ENCODE assay signal across 22 mouse cellular contexts in genomic region chr13:98492569-98493255, GRCm38 (mm10). TPM values are rescaled to one million over a fixed set of nuclear protein-coding genes. Genes with fewer than 3 reads are reported as not detected.
A peak's percentile ranks its signal among the peaks of the same experiment; 100 is the strongest.
DNase-seq lines count a peak whose midpoint lies in the region; ATAC-seq and TF ChIP-seq lines count a peak whose summit lies in the region.
"Had no signal": no experiment of that assay in that cellular context is flagged by ENCODE, and none has a peak within 500 bp of the region (broad histone marks: within the 10 kb centered on the region; RNA-seq: fewer than 3 reads in every experiment).

No protein-coding gene starts in this region.

- no peak overlapping the region for H3ac ChIP-seq in C2C12 (ENCODE audit: control insufficient read depth, insufficient read length, low read depth)

- no peak for TF ChIP-seq POLR2A in embryonic fibroblast, embryonic 13.5 days (IDR thresholded peaks at IDR 0.05; ENCODE audit: low read depth, low read length)

- WGBS in hindbrain, embryonic 11.5 days, result 52% methylated on average over 9 of the region's 9 CpGs
- 62% methylated on average over 9 of the region's 9 CpGs for WGBS in hindbrain, embryonic 13.5 days

- H3K27me3 ChIP-seq in hindbrain, embryonic 11.5 days (ENCODE audit: control insufficient read depth, insufficient read depth, low read length), result peaks cover 4% of the 10 kb centered on the region
- peaks cover 40% of the 10 kb centered on the region for H3K27me3 ChIP-seq in hindbrain, embryonic 13.5 days
- no peaks in the 10 kb centered on the region for H3K27me3 ChIP-seq in C2C12 (ENCODE audit: control insufficient read depth, insufficient read depth, insufficient read length)

- H3K4me2 ChIP-seq in hindbrain, embryonic 11.5 days (replicated peaks; ENCODE audit: low read depth, low read length), result no peak overlapping the region
- no peak overlapping the region for H3K4me2 ChIP-seq in hindbrain, embryonic 13.5 days
- H3K4me2 ChIP-seq: heart, embryonic 13.5 days; neural tube, embryonic 12.5 days had no signal

- no peaks in the 10 kb centered on the region for H3K4me1 ChIP-seq in hindbrain, embryonic 11.5 days (replicated peaks; ENCODE audit: control insufficient read depth, insufficient read depth, low read length)
- peaks cover 12% of the 10 kb centered on the region for H3K4me1 ChIP-seq in hindbrain, embryonic 13.5 days (replicated peaks)
- peaks cover 2% of the 10 kb centered on the region; the same call in 1 of the 2 replicates for H3K4me1 ChIP-seq in embryonic fibroblast, embryonic 13.5 days (ENCODE audit: control insufficient read depth, insufficient read depth, low read length)
- H3K4me1 ChIP-seq: heart, embryonic 13.5 days had no signal

- H3K4me3 ChIP-seq in hindbrain, embryonic 11.5 days (ENCODE audit: low read depth, low read length), result no peak overlapping the region
- no peak overlapping the region for H3K4me3 ChIP-seq in hindbrain, embryonic 13.5 days
- no peak overlapping the region for H3K4me3 ChIP-seq in C2C12 (ENCODE audit: insufficient read depth, poor library complexity, severe bottlenecking)
- no peak overlapping the region for H3K4me3 ChIP-seq in embryonic fibroblast, embryonic 13.5 days (ENCODE audit: insufficient read depth, low read length)
- H3K4me3 ChIP-seq: erythroblast, embryonic 14.5 days; gastrocnemius, adult 2 months; heart, embryonic 13.5 days; limb, embryonic 10.5 days; neural tube, embryonic 12.5 days had no signal

- no peak overlapping the region for H3K27ac ChIP-seq in hindbrain, embryonic 11.5 days (ENCODE audit: low read depth, low read length)
- H3K27ac ChIP-seq in hindbrain, embryonic 13.5 days, result no peak overlapping the region
- H3K27ac ChIP-seq in embryonic fibroblast, embryonic 13.5 days (ENCODE audit: insufficient read depth, low read length), result 0 out of 2 replicates have a peak overlapping the region, but pooled peaks have one; percentile 2
- H3K27ac ChIP-seq: gastrocnemius, adult 2 months; heart, embryonic 13.5 days; limb, embryonic 10.5 days; neural tube, embryonic 12.5 days had no signal

- DNase-seq in hindbrain, embryonic 11.5 days (ENCODE audit: low spot score), result peak; percentile 23
- DNase-seq in embryo, embryonic 10.5 days (ENCODE audit: low spot score), result peak; percentile 63
- DNase-seq in cerebellum, adult 8-10 months, result no peak
- DNase-seq in thymus, postnatal 14 days, result no peak
- DNase-seq: adrenal gland, postnatal 36 days; cerebellum, adult 9-10 months; gastrocnemius, adult 2 months; kidney, adult 2 months; kidney, postnatal 14 days; liver, postnatal 0 days; thymus, postnatal 4 days had no signal

- no peaks in the 10 kb centered on the region for H3K36me3 ChIP-seq in hindbrain, embryonic 11.5 days (ENCODE audit: control insufficient read depth, insufficient read depth, low read length)
- H3K36me3 ChIP-seq in hindbrain, embryonic 13.5 days, result no peaks in the 10 kb centered on the region
- no peaks in the 10 kb centered on the region for H3K36me3 ChIP-seq in C2C12 (ENCODE audit: control insufficient read depth, insufficient read depth)
- H3K36me3 ChIP-seq: heart, embryonic 13.5 days; limb, embryonic 10.5 days; neural tube, embryonic 12.5 days had no signal

- no peaks in the 10 kb centered on the region for H3K79me2 ChIP-seq in C2C12 (ENCODE audit: control insufficient read depth, insufficient read depth)

- no peaks in the 10 kb centered on the region for H3K79me3 ChIP-seq in C2C12 (ENCODE audit: low read depth)

- TF ChIP-seq CTCF in C2C12 (IDR thresholded peaks at IDR 0.05; ENCODE audit: control insufficient read depth, insufficient read depth, insufficient read length), result no peak
- no peak for TF ChIP-seq CTCF in embryonic fibroblast, embryonic 13.5 days (IDR thresholded peaks at IDR 0.05; ENCODE audit: borderline replicate concordance, insufficient read depth, low read length)

- H3K9ac ChIP-seq in hindbrain, embryonic 11.5 days (ENCODE audit: low read depth, low read length), result no peak overlapping the region
- no peak overlapping the region for H3K9ac ChIP-seq in hindbrain, embryonic 13.5 days
- H3K9ac ChIP-seq: heart, embryonic 13.5 days; liver, postnatal 0 days; neural tube, embryonic 12.5 days had no signal

- no peaks in the 10 kb centered on the region for H3K9me3 ChIP-seq in hindbrain, embryonic 11.5 days (ENCODE audit: control insufficient read depth, low read length)
- no peaks in the 10 kb centered on the region for H3K9me3 ChIP-seq in hindbrain, embryonic 13.5 days
- H3K9me3 ChIP-seq: heart, embryonic 13.5 days; limb, embryonic 10.5 days; neural tube, embryonic 12.5 days had no signal

- no peak for ATAC-seq in hindbrain, embryonic 11.5 days (ENCODE audit: low FRiP score)
- ATAC-seq in hindbrain, embryonic 13.5 days (ENCODE audit: low FRiP score), result no peak
- ATAC-seq in activated CD4-positive, CD25-positive, alpha-beta regulatory T cell, adult 4 months, result no peak
- ATAC-seq: CD4-positive, CD25-positive, alpha-beta regulatory T cell, adult 4 months; forebrain, embryonic 16.5 days; inflammation-experienced regulatory T-cells, adult 6 months; liver, postnatal 0 days had no signal

TF ChIP-seq in C2C12, 6 proteins besides CTCF, POLR2A, EP300 and RAD21:
- TF ChIP-seq MYOD1 (IDR thresholded peaks at IDR 0.05; ENCODE audit: control insufficient read depth, insufficient read length, low read depth), result peak; percentile 57
- TF ChIP-seq MAX (IDR thresholded peaks at IDR 0.05), result peak; percentile 88
- peak; percentile 39 for TF ChIP-seq FOSL1 (IDR thresholded peaks at IDR 0.05; ENCODE audit: insufficient read depth, low read length, poor library complexity, severe bottlenecking)
- TF ChIP-seq MYOG (IDR thresholded peaks at IDR 0.05; ENCODE audit: control insufficient read depth, extremely low read depth, insufficient read length), result no peak

RNA-seq across cellular contexts. Expression of gene Gm10320, which starts 0.9 kb away (rescaled TPM):
- 0.78 and 0.94 TPM in 2 replicates for polyA plus RNA-seq in hindbrain, embryonic 11.5 days (2014; fragmentation: Nextera tagmentation; extraction: Ambion mirVana)
- polyA plus RNA-seq in hindbrain, embryonic 13.5 days (2015; fragmentation: Nextera tagmentation; extraction: Ambion mirVana), result 0.99 and 1.1 TPM in 2 replicates
- 1.8 TPM for polyA plus RNA-seq in C2C12 (2012; fragmentation: generic; extraction: Trizol)
- polyA plus RNA-seq in embryonic fibroblast, embryonic 13.5 days (2011; ENCODE audit: insufficient read length, low read depth, missing spikeins), result not detected in 2 replicates
- polyA plus RNA-seq in activated CD4-positive, CD25-positive, alpha-beta regulatory T cell, adult 4 months (2017; shearing (Covaris generic)), result 1 to 10 TPM in 1 of 2 experiments, not detected in 1; 1.3 TPM

Comparison
In these comparisons a context has a peak if more than half of its experiments do, and no peak if none do; other contexts are left out.
1. DNase-seq: peak in hindbrain, embryonic 11.5 days (single experiment) and embryo, embryonic 10.5 days (single experiment); none in cerebellum, adult 8-10 months (single experiment) and thymus, postnatal 14 days (single experiment).